Mouse (Mus musculus) olfactory bulb, adult 2 months (tissue): ENCODE measurements around the gene Parp8.

Experiments used
- CTCF ChIP-seq: fragments of 200-500 bp; IDR thresholded peaks from 2 replicates; pipeline ENCODE4 v1.5.1; 2012; ENCODE audit warnings: low read depth, mild to moderate bottlenecking, low read length, moderate library complexity; ENCODE audit not compliant: insufficient read depth
- POLR2A ChIP-seq: fragments of 200-500 bp; IDR thresholded peaks from 2 replicates; pipeline ENCODE4 v1.6.1; 2012; ENCODE audit warnings: mild to moderate bottlenecking, low read depth, low read length, moderate library complexity; ENCODE audit not compliant: insufficient read depth

GRCm38 (mm10) chr13:117023346-117024050, 1.8 kb downstream of the Parp8 start:
- no peak for TF ChIP-seq CTCF
- TF ChIP-seq POLR2A = no peak
